ENCODE assay signal across 10 mouse cellular contexts in the genomic region with DNA sequence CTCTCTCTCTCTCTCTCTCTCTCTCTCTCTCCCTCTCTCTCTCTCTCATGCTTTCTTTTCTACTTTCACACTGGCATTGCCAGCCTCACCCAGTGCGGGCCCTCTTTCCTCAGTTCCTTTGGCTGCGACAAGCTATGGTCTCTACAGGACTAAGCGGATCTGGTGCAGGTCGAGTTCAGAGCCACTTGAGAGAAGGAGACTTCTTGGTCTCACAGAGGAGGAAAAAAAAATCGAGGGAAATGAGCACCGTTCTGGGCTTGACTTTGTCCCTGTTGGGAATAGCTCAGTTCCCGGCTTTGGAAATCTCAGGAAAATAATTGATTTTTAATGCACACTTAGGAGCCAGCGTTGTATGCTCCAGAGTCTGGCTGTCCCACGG. TPM values are rescaled to one million over a fixed set of nuclear protein-coding genes. Genes with fewer than 3 reads are reported as not detected.
A peak's percentile ranks its signal among the peaks of the same experiment; 100 is the strongest.
DNase-seq lines count a peak whose midpoint lies in the region; ATAC-seq and TF ChIP-seq lines count a peak whose summit lies in the region.
"Had no signal": no experiment of that assay in that cellular context is flagged by ENCODE, and none has a peak within 500 bp of the region (broad histone marks: within the 10 kb centered on the region; RNA-seq: fewer than 3 reads in every experiment).

No protein-coding gene starts in this region.

- no peak for TF ChIP-seq CTCF in left cerebral cortex, adult 2 months (IDR thresholded peaks at IDR 0.05)

- peaks cover 11% of the 10 kb centered on the region for H3K36me3 ChIP-seq in forebrain, embryonic 10.5 days (replicated peaks)
- H3K36me3 ChIP-seq in intestine, embryonic 15.5 days, result no peaks in the 10 kb centered on the region
- no peaks in the 10 kb centered on the region for H3K36me3 ChIP-seq in neural tube, embryonic 15.5 days

- no peaks in the 10 kb centered on the region for H3K9me3 ChIP-seq in forebrain, embryonic 10.5 days
- no peaks in the 10 kb centered on the region for H3K9me3 ChIP-seq in intestine, embryonic 15.5 days
- no peaks in the 10 kb centered on the region for H3K9me3 ChIP-seq in neural tube, embryonic 15.5 days (replicated peaks)

- intact Hi-C loops in left cerebral cortex, adult 2 months (cut with DNase I), result loop anchor here (2.0 to 5.0 kb wide), 4 partner anchors 560 to 891 kb away; no protein-coding TSS in a partner anchor

- peak overlapping the region; percentile 98 for H3K27ac ChIP-seq in left cerebral cortex, adult 2 months
- H3K27ac ChIP-seq in forebrain, embryonic 10.5 days, result peak overlapping the region; percentile 96
- H3K27ac ChIP-seq in intestine, embryonic 15.5 days, result no peak overlapping the region
- no peak overlapping the region for H3K27ac ChIP-seq in neural tube, embryonic 15.5 days (replicated peaks)

- DNase-seq in left cerebral cortex, adult 2 months (ENCODE audit: extremely low spot score in 1 of 2, low spot score in 2 of 2), result no peak
- DNase-seq in left cerebral cortex, adult 9 months (ENCODE audit: low spot score in 2 of 2), result no peak
- no peak for DNase-seq in forebrain, embryonic 10.5 days (ENCODE audit: extremely low spot score, low spot score)
- no peak for DNase-seq in left cerebral cortex, adult 11 months (ENCODE audit: low spot score)
- DNase-seq in layer of hippocampus, adult 9-10 months (ENCODE audit: low spot score), result no peak
- DNase-seq: cerebellum, adult 11-12 months had no signal

- 0 out of 2 replicates have a peak, but pooled peaks cover 3% of the 10 kb centered on the region for H3K4me1 ChIP-seq in forebrain, embryonic 10.5 days
- H3K4me1 ChIP-seq in intestine, embryonic 15.5 days (replicated peaks), result 0 out of 2 replicates have a peak, but pooled peaks cover 2% of the 10 kb centered on the region
- peaks cover 4% of the 10 kb centered on the region; the same call in 1 of the 2 replicates for H3K4me1 ChIP-seq in neural tube, embryonic 15.5 days

- 0% methylated on average over 9 of the region's 9 CpGs for WGBS in forebrain, embryonic 10.5 days
- WGBS in intestine, embryonic 15.5 days, result under 1% methylated on average over 9 of the region's 9 CpGs
- WGBS in neural tube, embryonic 15.5 days, result 2% methylated on average over 9 of the region's 9 CpGs

- peak overlapping the region; percentile 72 for H3K4me3 ChIP-seq in left cerebral cortex, adult 2 months
- peak overlapping the region; percentile 81 for H3K4me3 ChIP-seq in forebrain, embryonic 10.5 days
- peak overlapping the region; percentile 9; the same call in 1 of the 2 replicates for H3K4me3 ChIP-seq in intestine, embryonic 15.5 days (replicated peaks)
- H3K4me3 ChIP-seq in neural tube, embryonic 15.5 days (replicated peaks), result no peak overlapping the region

- peak overlapping the region; percentile 41 for H3K4me2 ChIP-seq in intestine, embryonic 15.5 days (replicated peaks)
- peak overlapping the region; percentile 47 for H3K4me2 ChIP-seq in neural tube, embryonic 15.5 days

- peaks cover 99% of the 10 kb centered on the region for H3K27me3 ChIP-seq in forebrain, embryonic 10.5 days (ENCODE audit: poor library complexity, severe bottlenecking)
- peaks cover 48% of the 10 kb centered on the region for H3K27me3 ChIP-seq in intestine, embryonic 15.5 days (replicated peaks)
- H3K27me3 ChIP-seq in neural tube, embryonic 15.5 days (replicated peaks), result peaks cover 66% of the 10 kb centered on the region

- ATAC-seq in intestine, embryonic 15.5 days, result no peak
- no peak for ATAC-seq in neural tube, embryonic 15.5 days (ENCODE audit: low FRiP score)

- no peak overlapping the region for H3K9ac ChIP-seq in intestine, embryonic 15.5 days
- H3K9ac ChIP-seq in neural tube, embryonic 15.5 days (replicated peaks), result no peak overlapping the region

RNA-seq across cellular contexts. Expression of gene Gm43517, which starts 5.9 kb away (rescaled TPM):
- 1 to 10 TPM; 6.9 to 8.6 TPM for total RNA-seq in left cerebral cortex, adult 2 months (2021)
- 1.2 TPM in 2 replicates for polyA plus RNA-seq in forebrain, embryonic 10.5 days (2016; fragmentation: Nextera tagmentation; extraction: Ambion mirVana)
- polyA plus RNA-seq in intestine, embryonic 15.5 days (2015; fragmentation: Nextera tagmentation; extraction: Ambion mirVana), result not detected in 2 replicates
- polyA plus RNA-seq in neural tube, embryonic 15.5 days (2015; fragmentation: Nextera tagmentation; extraction: Ambion mirVana), result not detected in 2 replicates
- total RNA-seq: gastrocnemius, adult 18-20 months; liver, adult 2 months had no signal
- polyA plus RNA-seq: liver, adult 2 months had no signal

RNA-seq across cellular contexts. Expression of gene Foxg1, which starts 8.5 kb away (rescaled TPM):
- 100 to 1,000 TPM; 111 to 112 TPM for total RNA-seq in left cerebral cortex, adult 2 months (2021)
- 20.2 and 20.7 TPM in 2 replicates for polyA plus RNA-seq in forebrain, embryonic 10.5 days (2016; fragmentation: Nextera tagmentation; extraction: Ambion mirVana)
- 0.05 TPM in 1 of 2 replicates, not detected in the other for polyA plus RNA-seq in intestine, embryonic 15.5 days (2015; fragmentation: Nextera tagmentation; extraction: Ambion mirVana)
- polyA plus RNA-seq in neural tube, embryonic 15.5 days (2015; fragmentation: Nextera tagmentation; extraction: Ambion mirVana), result 0.36 TPM in 1 of 2 replicates, not detected in the other
- total RNA-seq: gastrocnemius, adult 18-20 months; liver, adult 2 months had no signal
- polyA plus RNA-seq: liver, adult 2 months had no signal

Comparison
In these comparisons a context has a peak if more than half of its experiments do, and no peak if none do; other contexts are left out.
1. H3K27ac ChIP-seq: peak in left cerebral cortex, adult 2 months (single experiment) and forebrain, embryonic 10.5 days (single experiment); none in intestine, embryonic 15.5 days (single experiment) and neural tube, embryonic 15.5 days (single experiment).
2. RNA of gene Foxg1, which starts 8.5 kb away (polyA plus RNA-seq): 20.2 to 20.7 TPM in forebrain, embryonic 10.5 days; 0.36 TPM in neural tube, embryonic 15.5 days and 0.05 TPM in intestine, embryonic 15.5 days; every median in the first group is over 10 times any median in the second.